Mouse (Mus musculus) stomach, embryonic 14.5 days (tissue): ENCODE results near the gene Nubp2. TPM values are rescaled to one million over a fixed set of nuclear protein-coding genes. Genes with fewer than 3 reads are reported as not detected.

Experiments used
- ATAC-seq: fragments of 200-750 bp; cut with Nextera tagmentation; 2 replicates; pipeline ENCODE4 v1.8.0; 2017; ENCODE audit warnings: low read depth, moderate TSS enrichment; ENCODE audit not compliant: insufficient number of reproducible peaks, insufficient read depth, low FRiP score
- H3K27ac ChIP-seq: fragments of 300-500 bp; sonication (generic); 2 replicates; pipeline ENCODE4 v1.5.1; 2014; ENCODE audit warnings: mild to moderate bottlenecking, low read length, moderate library complexity, mixed read lengths
- H3K27me3 ChIP-seq: fragments of 300-500 bp; sonication (generic); 2 replicates; pipeline ENCODE4 v1.6.1; 2014; ENCODE audit warnings: low read length, control low read depth, mixed read lengths; ENCODE audit not compliant: control insufficient read depth, insufficient read depth
- H3K36me3 ChIP-seq: fragments of 300-500 bp; sonication (generic); 2 replicates; pipeline ENCODE4 v1.6.1; 2014; ENCODE audit warnings: mild to moderate bottlenecking, control low read depth, low read length, moderate library complexity, mixed read lengths; ENCODE audit not compliant: control insufficient read depth, insufficient read depth
- H3K4me1 ChIP-seq: fragments of 300-500 bp; sonication (generic); 2 replicates; pipeline ENCODE4 v1.6.1; 2014; ENCODE audit warnings: low read length, control low read depth, mixed read lengths; ENCODE audit not compliant: control insufficient read depth, insufficient read depth
- H3K4me2 ChIP-seq: fragments of 300-500 bp; sonication (generic); replicated peaks from 2 replicates; pipeline ENCODE4 v1.6.1; 2014; ENCODE audit warnings: low read depth, low read length, control low read depth
- H3K4me3 ChIP-seq: fragments of 300-500 bp; sonication (generic); 2 replicates; pipeline ENCODE4 v1.5.1; 2014; ENCODE audit warnings: low read depth, low read length, control low read depth
- H3K9ac ChIP-seq: fragments of 300-500 bp; sonication (generic); replicated peaks from 2 replicates; pipeline ENCODE4 v1.6.1; 2014; ENCODE audit warnings: low read depth, mild to moderate bottlenecking, control low read depth, low read length, moderate library complexity, mixed read lengths
- H3K9me3 ChIP-seq: fragments of 300-500 bp; sonication (generic); 2 replicates; pipeline ENCODE4 v1.6.1; 2016; ENCODE audit warnings: low read depth, low read length, control low read depth; ENCODE audit not compliant: control insufficient read depth
- WGBS: fragments of 180-500 bp; shearing (Covaris S2); extraction: QIAGEN DNeasy Blood & Tissue Kit; methylation state at CpG from one replicate; pipeline ENCODE4 v1.1.7; 2014; 5-methylcytosine and 5-hydroxymethylcytosine counted together
- polyA plus RNA-seq: library from polyadenylated mRNA; unstranded; fragments of >200 nt; fragmentation: Nextera tagmentation; extraction: Ambion mirVana; gene quantifications from 2 replicates; pipeline ENCODE4 v1.2.1, GENCODE M21; 2014

The Nubp2 gene
- polyA plus RNA-seq, 1 experiment from 2014 or later: 48.1 TPM

- Histone ChIP-seq H3K4me3 (peak overlapping the region; percentile 91), H3K27ac (no peak overlapping the region), H3K4me1 (peaks cover 15% of the 10 kb centered on the region), H3K9ac (peak overlapping the region; percentile 71), H3K9me3 (no peaks in the 10 kb centered on the region), H3K36me3 (peaks cover 62% of the 10 kb centered on the region), H3K4me2 (peak overlapping the region; percentile 99), H3K27me3 (no peaks in the 10 kb centered on the region)
- no peak for ATAC-seq
- 29% methylated on average over 11 of the region's 11 CpGs for WGBS
Observed at GRCm38 (mm10) chr17:24896993-24897269, 10.8 kb upstream of the Nubp2 start.

GRCm38 (mm10) chr17:24896241-24896992 is 10.3 kb upstream of the Nubp2 start, which contains the start of gene Nme3:
Gene Nme3, plus strand, starts transcription at chr17:24896500.
- no peaks in the 10 kb centered on the region for H3K27me3 ChIP-seq

GRCm38 (mm10) chr17:24895571-24896240 is 9.6 kb upstream of the Nubp2 start:
- peaks cover 15% of the 10 kb centered on the region for H3K4me1 ChIP-seq
- H3K4me2 ChIP-seq: peak overlapping the region; percentile 99
- no peaks in the 10 kb centered on the region for H3K27me3 ChIP-seq
- H3K36me3 ChIP-seq: peaks cover 60% of the 10 kb centered on the region
- peak overlapping the region; percentile 81 for H3K9ac ChIP-seq
- H3K4me3 ChIP-seq: peak overlapping the region; percentile 91
- H3K9me3 ChIP-seq: no peaks in the 10 kb centered on the region
- peak overlapping the region; percentile 78 for H3K27ac ChIP-seq
- WGBS: 11% methylated on average over 23 of the region's 23 CpGs
- ATAC-seq: no peak

More at GRCm38 (mm10) chr17:24896241-24896992, 10.3 kb upstream of the Nubp2 start, which contains the start of gene Nme3:
- Histone ChIP-seq H3K4me3 (peak within 1 kb of the TSS; percentile 91), H3K4me2 (peak within 1 kb of the TSS; percentile 99), H3K9me3 (no peaks in the 10 kb centered on the region), H3K9ac (peak within 1 kb of the TSS; percentile 81), H3K27ac (peak within 1 kb of the TSS; percentile 78), H3K36me3 (peaks cover 60% of the 10 kb centered on the region), H3K4me1 (peaks cover 15% of the 10 kb centered on the region)
- ATAC-seq: peak; percentile 80
- under 1% methylated on average over 48 of the region's 50 CpGs for WGBS

DNA sequence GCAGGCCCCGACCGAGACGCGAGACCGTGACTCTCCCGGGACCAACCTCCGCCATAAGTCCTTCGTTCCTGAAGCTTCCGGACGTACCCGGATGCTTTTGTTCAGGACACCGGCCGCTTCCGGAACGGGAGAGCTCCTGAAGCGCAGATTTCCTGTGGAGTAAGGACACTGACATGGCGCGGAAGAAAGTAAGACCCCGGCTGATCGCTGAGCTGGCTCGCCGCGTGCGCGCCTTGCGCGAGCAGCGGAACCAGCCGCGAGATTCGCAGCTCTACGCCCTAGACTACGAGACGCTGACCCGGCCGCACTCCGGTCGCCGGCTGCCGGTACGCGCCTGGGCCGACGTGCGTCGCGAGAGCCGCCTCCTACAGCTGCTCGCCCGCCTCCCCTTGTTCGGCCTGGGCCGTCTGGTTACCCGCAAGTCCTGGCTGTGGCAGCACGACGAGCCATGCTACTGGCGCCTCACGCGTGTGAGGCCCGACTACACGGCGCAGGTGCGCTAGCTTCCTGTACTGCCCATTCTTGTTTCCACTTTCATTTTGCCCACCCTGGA is 8.9 kb upstream of the Nubp2 start, which contains the start of the genes Eme2 and Mrps34:
Gene Eme2, minus strand, starts transcription at position 93 of the 553 bp plus-strand sequence.
Gene Mrps34, plus strand, starts transcription at position 122 of the 553 bp plus-strand sequence.
- H3K9ac ChIP-seq: peak within 1 kb of the TSS; percentile 81
- WGBS: under 1% methylated on average over 62 of the region's 62 CpGs
- peak within 1 kb of the TSS; percentile 99 for H3K4me2 ChIP-seq
- peak within 1 kb of the TSS; percentile 78 for H3K27ac ChIP-seq
- H3K9me3 ChIP-seq: no peaks in the 10 kb centered on the region
- peak within 1 kb of the TSS; percentile 91 for H3K4me3 ChIP-seq
- no peaks in the 10 kb centered on the region for H3K27me3 ChIP-seq
- H3K4me1 ChIP-seq: peaks cover 15% of the 10 kb centered on the region
- peak; percentile 60 for ATAC-seq
- peaks cover 59% of the 10 kb centered on the region for H3K36me3 ChIP-seq

DNA sequence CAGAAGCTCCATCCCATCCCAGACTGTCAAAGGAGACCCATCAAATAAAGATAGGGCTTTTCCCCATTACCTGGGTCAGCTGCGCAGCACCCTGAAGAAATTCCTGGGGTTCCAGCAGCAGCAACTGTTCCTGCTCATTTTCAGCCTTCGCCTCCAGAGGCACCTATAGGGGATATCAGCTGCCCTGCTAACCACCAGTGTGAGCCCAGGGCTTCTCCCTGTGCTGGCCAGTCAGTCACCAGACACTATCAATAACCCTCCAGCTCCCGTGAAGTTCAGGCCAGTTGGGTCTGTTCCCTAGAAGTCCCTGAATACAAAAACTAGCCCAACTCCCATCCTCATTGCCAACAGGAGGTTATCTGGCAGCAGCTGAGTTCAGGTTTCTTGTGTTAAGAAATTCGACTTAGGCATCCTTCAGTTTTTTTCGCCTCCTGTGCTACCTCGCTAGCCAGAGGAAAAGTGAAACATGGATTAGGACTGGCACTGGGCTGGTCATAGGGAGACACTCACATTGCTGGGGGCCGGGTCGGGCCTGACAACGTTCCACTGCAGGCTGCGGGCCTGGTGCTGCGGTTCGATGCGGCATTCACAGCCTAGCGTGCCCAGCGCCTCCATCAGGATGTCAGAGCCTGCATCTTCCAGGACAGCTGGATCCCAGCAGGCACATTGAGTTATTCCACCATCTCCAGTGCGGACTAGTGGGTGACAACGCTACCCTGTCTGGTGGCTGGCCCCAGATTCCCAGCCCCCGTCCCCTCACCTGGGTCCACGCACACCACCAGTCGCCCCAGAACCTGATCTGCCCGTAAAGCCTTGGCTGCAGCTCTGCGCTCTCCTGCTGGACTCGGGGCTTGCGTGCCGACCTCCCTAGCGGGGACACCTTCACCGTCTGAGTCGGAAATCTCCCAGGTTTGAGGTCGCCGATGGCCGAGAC is 8.2 kb upstream of the Nubp2 start:
- Histone ChIP-seq H3K27ac (peak overlapping the region; percentile 78; the same call in 1 of the 2 replicates), H3K4me1 (peaks cover 15% of the 10 kb centered on the region), H3K4me2 (peak overlapping the region; percentile 99), H3K4me3 (peak overlapping the region; percentile 91), H3K27me3 (no peaks in the 10 kb centered on the region), H3K9me3 (no peaks in the 10 kb centered on the region), H3K36me3 (peaks cover 55% of the 10 kb centered on the region), H3K9ac (peak overlapping the region; percentile 81)
- 10% methylated on average over 31 of the region's 31 CpGs for WGBS
- ATAC-seq: peak; percentile 6

DNA sequence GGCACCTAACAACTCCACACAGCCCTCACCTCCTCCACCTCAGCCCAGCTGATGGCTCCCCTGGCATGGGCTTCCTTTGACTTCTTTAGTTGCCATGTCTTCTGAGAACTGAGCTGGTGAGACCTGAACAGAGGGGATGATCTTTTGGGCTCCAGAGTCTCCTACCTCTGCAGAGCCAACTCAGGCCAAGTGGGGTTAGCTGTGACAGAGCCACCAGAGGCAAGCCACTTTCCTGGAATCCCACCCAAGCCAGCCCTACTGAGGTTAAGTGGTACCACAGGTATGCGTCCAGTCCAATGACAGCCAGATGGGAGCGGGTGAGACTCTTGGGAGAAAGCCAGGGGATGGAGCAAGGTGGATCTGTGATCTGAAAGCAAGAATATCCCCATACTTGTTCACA is 7.1 kb upstream of the Nubp2 start:
- Histone ChIP-seq H3K4me2 (no peak overlapping the region), H3K27ac (no peak overlapping the region), H3K4me1 (peaks cover 15% of the 10 kb centered on the region), H3K27me3 (no peaks in the 10 kb centered on the region), H3K36me3 (peaks cover 48% of the 10 kb centered on the region), H3K9me3 (no peaks in the 10 kb centered on the region), H3K4me3 (no peak overlapping the region), H3K9ac (no peak overlapping the region)
- no peak for ATAC-seq
- 96% methylated on average over 2 of the region's 2 CpGs for WGBS

DNA sequence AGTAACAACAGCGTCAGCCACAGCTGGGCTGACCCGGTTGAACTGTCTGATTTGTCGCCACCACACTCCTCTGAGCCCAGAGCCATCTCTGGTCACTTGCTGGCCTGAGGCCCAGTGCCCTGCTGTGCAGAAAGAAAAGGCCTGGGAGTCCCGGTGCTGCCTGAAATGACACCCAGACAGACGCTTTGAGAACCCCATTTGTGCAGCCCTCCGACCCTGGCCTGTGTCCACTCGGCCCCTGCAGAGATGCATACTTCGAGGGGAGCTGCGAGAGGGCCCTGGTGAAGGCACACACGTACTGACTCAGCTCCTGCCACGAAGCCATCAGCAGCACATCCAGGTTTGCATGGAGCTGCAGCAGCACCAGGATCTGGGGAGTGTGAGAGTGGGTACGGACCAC is 6.6 kb upstream of the Nubp2 start:
- Histone ChIP-seq H3K27me3 (no peaks in the 10 kb centered on the region), H3K4me3 (no peak overlapping the region), H3K36me3 (peaks cover 44% of the 10 kb centered on the region), H3K4me1 (peaks cover 16% of the 10 kb centered on the region), H3K4me2 (no peak overlapping the region), H3K9me3 (no peaks in the 10 kb centered on the region), H3K9ac (no peak overlapping the region), H3K27ac (no peak overlapping the region)
- no peak for ATAC-seq
- 95% methylated on average over 12 of the region's 12 CpGs for WGBS

GRCm38 (mm10) chr17:24891321-24891720 is 5.2 kb upstream of the Nubp2 start:
- Histone ChIP-seq H3K4me2 (no peak overlapping the region), H3K4me3 (no peak overlapping the region), H3K4me1 (peaks cover 19% of the 10 kb centered on the region), H3K27ac (no peak overlapping the region), H3K27me3 (no peaks in the 10 kb centered on the region), H3K9ac (no peak overlapping the region), H3K36me3 (peaks cover 40% of the 10 kb centered on the region), H3K9me3 (no peaks in the 10 kb centered on the region)
- 88% methylated on average over 13 of the region's 13 CpGs for WGBS
- no peak for ATAC-seq
